Mouse (Mus musculus) 3134 (cell line): ENCODE measurements at regions not wholly inside any gene's neighbourhood (a gene's known extent, or its start where the extent isn't known, plus 50 kb on each side); places are given as distances from the start of the nearest gene placed in this dataset.
A peak's percentile ranks its signal among the peaks of the same experiment; 100 is the strongest.

ENCODE experiments used
- DNase-seq: peaks from one replicate; pipeline ENCODE4 v3.0.0-alpha.2; 2011; ENCODE audit warnings: low spot score; ENCODE audit not compliant: insufficient read length; ENCODE audit errors: extremely low read depth

GRCm38 (mm10) chr10:21446641-21447040 lies 69.5 kb downstream of the Aldh8a1 start:
- no peak for DNase-seq

- no peak for DNase-seq
Observed at GRCm38 (mm10) chr10:21448132-21448531, 71.0 kb downstream of the Aldh8a1 start.

- no peak for DNase-seq
Observed at GRCm38 (mm10) chr10:21448942-21449341, 71.9 kb downstream of the Aldh8a1 start.

- DNase-seq = no peak
Observed at GRCm38 (mm10) chr10:21452611-21453010, 75.5 kb downstream of the Aldh8a1 start.

GRCm38 (mm10) chr10:21453527-21453926 lies 76.4 kb downstream of the Aldh8a1 start:
- DNase-seq = no peak

GRCm38 (mm10) chr10:21454153-21454552 lies 77.1 kb downstream of the Aldh8a1 start:
- no peak for DNase-seq

- DNase-seq = no peak
Observed at GRCm38 (mm10) chr10:21454757-21455156, 77.7 kb downstream of the Aldh8a1 start.

GRCm38 (mm10) chr10:21455863-21456262 lies 78.8 kb downstream of the Aldh8a1 start:
- no peak for DNase-seq

- DNase-seq = no peak
Observed at GRCm38 (mm10) chr10:21456359-21456758, 79.3 kb downstream of the Aldh8a1 start.

GRCm38 (mm10) chr10:21456991-21457390 lies 79.9 kb downstream of the Aldh8a1 start:
- DNase-seq = no peak

- no peak for DNase-seq
Observed at GRCm38 (mm10) chr10:21458608-21459007, 81.5 kb downstream of the Aldh8a1 start.

- DNase-seq = no peak
Observed at GRCm38 (mm10) chr10:21460062-21460461, 83.0 kb downstream of the Aldh8a1 start.

GRCm38 (mm10) chr10:21462915-21463314 lies 85.8 kb downstream of the Aldh8a1 start:
- no peak for DNase-seq

GRCm38 (mm10) chr10:21465362-21465761 lies 88.3 kb downstream of the Aldh8a1 start:
- DNase-seq = peak; percentile 41

- DNase-seq = no peak
Observed at GRCm38 (mm10) chr10:21465806-21466377, 88.8 kb downstream of the Aldh8a1 start.

- DNase-seq = no peak
Observed at GRCm38 (mm10) chr10:21467425-21468085, 90.5 kb downstream of the Aldh8a1 start.

- DNase-seq = no peak
Observed at GRCm38 (mm10) chr10:21468421-21468820, 91.3 kb downstream of the Aldh8a1 start.

- DNase-seq = no peak
Observed at GRCm38 (mm10) chr10:21469961-21470360, 92.9 kb downstream of the Aldh8a1 start.

- DNase-seq = no peak
Observed at GRCm38 (mm10) chr10:21470589-21470988, 93.5 kb downstream of the Aldh8a1 start.

- no peak for DNase-seq
Observed at GRCm38 (mm10) chr10:21474242-21474641, 97.2 kb downstream of the Aldh8a1 start.

GRCm38 (mm10) chr10:21478004-21478403 lies 100.9 kb downstream of the Aldh8a1 start:
- no peak for DNase-seq

- no peak for DNase-seq
Observed at GRCm38 (mm10) chr10:21479403-21479802, 102.3 kb downstream of the Aldh8a1 start.

- no peak for DNase-seq
Observed at GRCm38 (mm10) chr10:21481255-21481654, 104.2 kb downstream of the Aldh8a1 start.
